Mouse (Mus musculus) ovary, postnatal 14 days (tissue): ENCODE data around the gene Lhx8.
A peak's percentile ranks its signal among the peaks of the same experiment; 100 is the strongest.

Experiments
- DNase-seq: peaks from one replicate; pipeline ENCODE4 v3.0.0; 2022; ENCODE audit warnings: low spot score

The Lhx8 gene

DNA sequence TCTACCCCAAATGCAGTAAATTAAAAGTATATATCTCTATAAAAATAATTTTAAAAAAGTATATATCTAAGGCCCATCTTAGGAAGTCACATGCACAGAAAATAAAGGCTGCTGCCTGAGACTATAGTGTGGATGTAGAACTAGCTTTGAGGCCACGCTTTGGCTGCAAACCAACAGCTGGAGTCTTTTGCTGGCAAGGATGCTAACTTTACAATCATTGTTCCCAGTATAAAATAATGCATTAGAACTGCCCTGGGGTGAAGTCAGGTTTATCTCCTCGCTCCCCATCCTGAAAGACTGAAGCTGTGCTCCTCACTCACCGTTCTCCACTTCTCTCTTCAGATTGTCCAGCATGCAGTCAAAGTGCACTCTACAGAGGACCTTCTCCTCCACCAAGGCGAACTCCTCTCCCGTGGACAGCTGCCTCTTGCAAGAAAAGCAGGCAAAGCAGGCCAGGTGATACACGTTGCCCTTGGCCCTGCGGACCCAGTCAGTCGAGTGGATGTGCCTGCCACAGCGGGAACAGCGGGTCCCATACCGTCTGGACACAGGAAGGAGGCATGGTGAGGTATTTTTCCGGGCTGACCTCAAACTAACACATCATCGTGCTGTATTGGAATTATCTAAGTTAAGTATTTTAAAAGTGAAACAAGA is 8.4 kb downstream of the Lhx8 start:
- DNase-seq = no peak

DNA sequence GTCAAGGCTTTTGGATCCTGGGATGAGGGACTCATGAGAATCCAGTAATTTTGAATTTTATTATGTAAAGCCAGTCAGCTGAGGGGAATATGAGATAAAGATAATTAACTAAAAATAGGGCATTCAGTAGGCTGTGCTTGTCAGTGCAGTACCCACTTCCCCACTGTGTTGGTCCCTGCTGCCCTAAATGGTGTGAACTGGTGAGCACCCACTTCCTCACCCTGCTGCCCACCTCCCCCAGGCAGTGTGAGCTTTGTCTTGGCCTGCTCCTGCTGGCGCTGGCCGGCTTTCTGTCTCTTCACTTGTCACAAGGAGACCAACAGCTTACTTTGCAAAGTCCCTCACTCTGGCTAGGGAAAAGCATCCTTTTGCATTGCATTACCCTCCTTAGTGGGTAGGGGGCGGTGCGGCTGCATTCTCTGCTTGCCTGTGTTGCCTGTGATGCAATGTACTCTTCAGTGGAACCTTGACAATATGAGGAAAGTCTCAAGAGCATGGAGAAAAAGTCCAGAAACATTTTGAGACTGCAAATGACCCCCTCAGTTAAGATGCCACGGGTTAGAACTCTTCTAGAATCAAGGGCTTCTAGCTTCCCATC is 12.7 kb downstream of the Lhx8 start:
- DNase-seq = no peak

DNA sequence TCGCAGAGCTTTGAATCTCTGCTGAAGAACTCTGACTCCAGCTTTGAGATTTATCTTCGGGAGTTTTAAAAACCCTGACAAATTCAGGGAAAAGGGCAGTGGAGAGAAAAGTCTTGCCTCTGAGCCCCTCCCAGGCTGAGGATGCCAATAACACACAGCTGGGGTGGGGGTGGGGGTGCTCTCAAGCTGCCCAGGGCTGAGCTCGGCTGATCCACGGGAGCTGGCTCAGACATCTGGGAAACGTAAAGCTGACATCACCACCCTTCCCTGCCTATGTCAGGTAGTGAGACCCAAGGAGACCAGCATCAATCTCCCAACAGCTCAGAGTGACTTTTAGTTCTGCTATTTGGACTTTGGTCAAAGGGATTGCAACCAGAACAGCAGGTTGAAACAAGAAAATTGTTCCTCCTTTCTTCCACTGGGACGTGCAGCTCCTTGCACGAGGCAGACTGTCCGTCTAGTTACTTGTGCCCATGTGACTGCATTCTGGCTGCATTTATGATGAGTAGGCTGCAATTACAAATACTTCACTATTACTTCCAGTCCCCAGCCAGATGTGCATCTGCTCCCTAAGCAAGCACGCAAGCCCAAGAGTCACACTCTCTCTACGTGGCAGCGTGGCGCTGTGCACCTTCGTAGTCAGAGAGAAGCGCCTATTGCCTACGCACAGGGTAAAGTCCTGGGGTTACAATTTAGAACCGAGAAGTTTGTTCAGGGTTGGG is 25.1 kb downstream of the Lhx8 start:
- DNase-seq = no peak

DNA sequence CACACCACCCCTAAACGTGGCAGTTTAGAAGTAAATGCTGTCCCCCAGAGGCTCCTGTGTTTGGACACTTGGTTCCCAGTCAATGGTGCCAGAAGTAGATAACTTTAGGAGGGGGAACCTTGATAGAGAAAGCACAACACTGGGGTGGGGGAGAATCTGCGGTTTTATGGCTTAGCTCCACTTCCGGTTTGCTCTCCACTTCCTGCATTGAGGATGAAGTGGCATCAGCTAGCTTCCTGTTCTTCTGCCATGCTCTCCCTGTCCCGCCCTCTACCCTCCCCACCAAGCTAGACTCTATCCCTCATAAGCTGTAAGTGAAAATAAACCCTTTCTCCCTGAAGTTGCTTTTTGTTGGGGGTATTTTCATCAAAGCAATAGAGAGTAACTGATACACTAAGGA is 29.4 kb downstream of the Lhx8 start:
- DNase-seq = no peak

DNA sequence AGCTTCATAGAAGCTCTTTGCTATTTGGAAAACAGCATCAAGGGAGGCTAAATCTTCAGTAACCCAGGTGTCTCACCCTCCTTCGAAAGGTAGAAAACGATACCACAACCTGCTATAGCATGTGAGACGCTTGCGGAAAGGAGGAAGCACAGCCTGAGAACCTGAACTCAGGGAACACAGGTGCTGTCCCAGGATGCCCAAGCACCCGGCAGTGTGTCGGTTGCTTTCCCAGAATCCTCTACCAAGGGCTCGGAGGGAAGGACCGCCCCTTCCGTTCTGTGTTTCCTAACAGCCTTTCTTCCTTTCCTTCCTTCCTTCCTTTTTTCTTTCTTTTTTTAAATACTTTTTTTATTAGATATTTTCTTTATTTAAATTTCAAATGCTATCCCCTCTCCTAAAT is 30.5 kb downstream of the Lhx8 start:
- DNase-seq = no peak

DNA sequence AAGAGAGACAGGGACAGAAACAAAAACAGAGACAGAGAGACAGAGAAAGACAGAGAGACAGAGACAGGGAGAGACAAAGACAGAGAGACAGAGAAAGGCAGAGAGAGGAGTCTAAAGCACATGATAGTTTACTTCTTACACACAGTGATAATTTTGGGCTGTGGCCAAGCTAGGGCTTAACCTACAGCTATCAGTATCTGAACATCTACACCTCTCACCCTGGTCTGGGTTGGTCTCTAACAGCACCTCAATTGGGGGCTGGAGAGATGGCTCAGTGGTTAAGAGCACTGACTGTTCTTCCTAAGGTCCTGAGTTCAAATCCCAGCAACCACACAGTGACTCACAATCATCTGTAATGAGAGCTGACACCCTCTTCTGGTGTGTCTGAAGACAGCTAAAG is 32.0 kb downstream of the Lhx8 start:
- no peak for DNase-seq

DNA sequence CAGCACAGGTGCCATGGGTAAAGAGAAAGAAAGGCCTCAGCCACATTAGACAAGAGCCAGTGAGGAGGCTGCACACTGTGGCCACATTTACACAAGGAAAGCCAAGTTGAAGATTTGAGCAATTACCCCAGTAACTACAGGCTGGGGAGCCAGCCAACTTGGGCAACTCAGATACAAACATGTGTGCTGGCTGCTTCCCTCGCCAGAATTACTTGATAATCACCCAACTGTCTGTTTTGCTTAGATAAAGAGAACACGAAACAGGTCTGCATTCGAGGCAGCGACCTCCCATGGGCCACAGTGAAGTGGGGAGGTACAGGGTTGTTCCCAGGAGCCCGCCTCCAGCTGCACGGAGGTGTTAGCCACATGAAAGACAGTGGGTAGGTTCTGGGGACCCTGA is 33.0 kb downstream of the Lhx8 start:
- no peak for DNase-seq

DNA sequence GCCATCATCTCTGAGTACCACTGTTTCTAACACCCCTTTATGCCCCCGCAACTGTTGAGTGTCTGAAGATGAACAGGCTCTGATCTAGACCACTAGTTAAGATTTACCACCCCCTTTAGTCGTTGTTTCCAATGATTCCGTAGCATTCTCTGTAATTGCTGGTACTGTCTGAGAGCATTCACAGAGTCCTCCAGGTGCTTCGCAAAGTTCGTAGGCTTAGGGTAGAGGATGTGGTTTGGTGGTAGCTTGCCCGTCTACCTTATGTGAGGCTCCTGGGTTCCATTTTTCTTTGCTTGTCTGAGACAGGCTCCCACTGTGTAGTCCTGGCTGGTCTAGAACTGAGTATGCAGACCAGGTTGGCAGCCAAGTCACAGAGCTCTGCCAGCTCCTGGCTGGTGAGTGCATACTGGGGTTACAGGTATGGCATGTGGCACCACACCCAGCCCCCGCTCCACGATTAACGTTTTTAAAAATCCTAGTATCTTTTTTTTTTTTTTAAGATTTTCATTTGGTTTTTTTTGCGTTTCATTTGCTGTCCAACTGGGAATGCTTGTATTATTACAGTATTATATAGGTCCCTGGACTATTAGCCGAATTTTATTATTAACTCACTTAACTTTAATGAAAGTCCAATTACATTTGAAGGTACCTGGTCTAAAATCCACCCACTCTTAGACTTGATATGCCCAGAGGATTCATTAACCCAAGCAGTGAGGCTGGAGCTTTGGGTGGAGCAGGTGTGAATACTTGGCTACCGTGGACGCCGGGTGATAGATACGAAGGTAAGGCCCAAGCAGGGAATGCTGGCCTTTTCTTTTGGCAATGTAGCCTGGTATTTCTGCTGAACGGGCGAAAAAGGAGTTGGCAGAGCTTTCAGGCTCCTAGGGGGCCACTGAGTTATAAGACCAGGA is 35.3 kb downstream of the Lhx8 start:
- no peak for DNase-seq

DNA sequence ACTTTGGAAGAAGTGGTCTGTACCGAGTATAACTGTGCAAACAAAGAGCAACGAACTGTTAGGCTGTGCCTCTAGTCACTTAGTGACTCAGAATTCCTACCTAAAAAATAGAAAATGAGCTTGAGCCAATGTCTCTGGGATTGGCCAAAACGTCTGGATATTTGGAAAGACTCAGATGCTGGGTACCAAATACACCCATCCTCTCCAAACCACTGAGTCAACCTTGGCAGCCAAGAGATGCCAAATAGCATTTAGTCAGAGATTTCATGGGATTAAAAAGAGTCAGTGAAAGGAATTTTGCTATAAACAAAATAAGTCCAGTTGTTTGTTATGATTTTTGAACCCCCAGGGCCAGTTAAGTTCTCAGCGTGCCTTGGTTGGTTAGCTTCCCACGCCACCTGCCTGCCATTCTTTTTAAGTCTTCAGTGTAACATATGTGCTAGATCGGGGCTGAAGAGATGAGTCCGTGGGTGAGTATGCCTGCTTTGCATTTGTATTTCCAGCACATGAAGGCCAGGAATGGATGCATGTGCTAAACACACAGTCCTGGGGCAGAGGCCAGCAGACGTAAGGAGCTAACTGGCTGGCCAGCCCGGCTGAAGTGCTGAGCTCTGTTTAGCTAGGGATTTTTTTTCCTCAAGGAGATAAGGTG is 36.5 kb downstream of the Lhx8 start:
- no peak for DNase-seq

DNA sequence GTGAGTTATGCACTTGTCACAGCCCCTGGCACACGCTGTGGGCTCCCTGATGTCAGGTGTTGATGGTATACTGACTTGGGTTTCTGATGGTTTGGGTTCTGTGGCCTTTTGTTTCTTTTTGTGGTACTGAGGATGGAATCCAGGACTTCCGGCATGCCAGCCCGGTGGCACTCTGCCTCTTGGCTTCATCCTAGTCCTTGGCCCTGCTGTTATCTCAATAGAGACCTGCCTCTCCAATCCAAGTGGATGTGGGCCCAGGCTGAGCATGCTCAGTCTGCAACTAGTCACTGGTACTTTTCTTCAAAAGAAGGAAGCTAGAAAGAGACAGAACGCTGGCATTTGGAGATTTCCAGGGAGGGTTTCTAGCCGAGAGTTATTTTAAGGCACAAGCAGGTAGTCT is 38.3 kb downstream of the Lhx8 start:
- no peak for DNase-seq

DNA sequence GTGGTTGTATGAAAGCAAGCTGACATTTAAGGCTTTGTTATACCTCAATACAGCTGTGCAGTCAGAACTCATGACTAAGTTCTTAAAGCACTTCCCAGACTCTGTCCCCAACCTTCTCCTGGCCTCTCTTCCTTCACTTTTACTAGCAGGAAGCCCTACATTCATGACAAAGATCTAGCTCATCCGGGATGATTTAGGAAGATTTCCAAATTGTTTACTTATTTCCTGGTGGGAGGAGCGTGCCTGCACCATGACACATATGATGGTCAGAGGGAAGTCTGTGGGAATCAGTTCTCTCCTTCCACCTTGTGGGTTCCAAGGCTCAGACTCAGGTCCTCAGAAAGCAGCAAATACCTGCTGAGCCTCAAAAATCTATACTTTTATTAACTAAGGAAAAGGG is 40.1 kb downstream of the Lhx8 start:
- no peak for DNase-seq

DNA sequence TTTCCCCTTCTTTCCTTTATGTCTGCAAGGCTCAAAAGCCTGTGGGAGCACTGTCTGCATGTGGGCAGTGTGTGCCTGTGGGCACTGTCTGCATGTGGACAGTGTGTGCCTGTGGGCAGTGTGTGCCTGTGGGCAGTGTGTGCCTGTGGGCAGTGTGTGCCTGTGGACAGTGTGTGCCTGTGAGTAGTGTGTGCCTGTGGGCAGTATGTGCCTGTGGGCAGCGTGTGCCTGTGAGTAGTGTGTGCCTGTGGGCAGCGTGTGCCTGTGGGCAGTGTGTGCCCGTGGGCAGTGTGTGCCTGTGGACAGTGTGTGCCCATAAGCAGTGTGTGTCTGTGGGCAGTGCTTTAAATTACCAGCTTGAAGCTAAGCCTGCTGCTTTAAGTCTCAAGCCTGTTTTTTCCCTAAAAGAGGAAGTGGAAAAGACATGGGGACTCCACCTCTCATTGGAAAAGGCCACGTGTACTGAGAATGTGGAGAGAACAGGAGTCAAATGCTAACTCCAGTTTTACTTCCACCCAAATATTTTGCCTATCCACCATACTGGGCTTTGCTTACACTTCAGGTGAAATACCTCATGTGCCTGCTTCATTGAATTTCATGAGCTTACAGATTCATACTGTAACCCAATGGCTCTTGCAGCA is 41.9 kb downstream of the Lhx8 start:
- no peak for DNase-seq

DNA sequence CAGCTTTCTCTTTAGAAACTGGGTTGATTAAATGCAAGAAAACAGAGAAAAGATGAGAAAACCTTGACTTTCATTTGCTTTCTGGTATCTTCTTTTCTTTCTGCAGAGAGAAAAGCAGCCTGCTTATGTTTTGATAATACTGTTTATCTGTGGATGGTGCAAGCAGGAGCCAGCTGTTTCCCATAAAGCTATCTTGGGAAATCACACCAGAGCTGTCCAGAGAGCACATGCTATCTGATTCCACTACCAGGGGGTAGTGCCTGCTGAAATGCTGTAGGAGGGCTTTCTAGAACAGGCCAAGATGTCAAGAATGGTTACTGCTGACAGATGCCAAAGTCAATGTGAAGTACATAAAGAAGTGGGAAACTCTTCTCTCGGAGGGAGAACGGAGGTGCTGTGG is 43.2 kb downstream of the Lhx8 start:
- no peak for DNase-seq

DNA sequence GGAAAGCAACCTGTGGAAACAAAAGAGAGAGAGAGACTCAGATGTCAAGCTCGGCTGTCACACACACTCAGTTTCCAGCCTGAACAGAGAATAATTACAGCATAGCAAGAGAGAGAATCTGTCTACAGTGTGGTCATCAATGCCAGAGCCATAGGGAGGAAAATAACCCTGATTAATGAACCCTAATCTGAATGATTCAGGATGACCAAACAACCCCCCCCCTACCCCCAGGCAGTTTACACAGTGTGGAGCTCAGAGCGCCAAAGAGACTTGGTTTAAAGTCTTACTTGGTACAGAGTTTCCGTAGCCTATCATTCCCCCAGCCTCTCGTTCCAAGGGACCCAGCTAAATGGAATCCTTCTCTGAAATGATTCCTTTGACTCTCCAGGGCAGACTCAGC is 45.1 kb downstream of the Lhx8 start:
- no peak for DNase-seq

DNA sequence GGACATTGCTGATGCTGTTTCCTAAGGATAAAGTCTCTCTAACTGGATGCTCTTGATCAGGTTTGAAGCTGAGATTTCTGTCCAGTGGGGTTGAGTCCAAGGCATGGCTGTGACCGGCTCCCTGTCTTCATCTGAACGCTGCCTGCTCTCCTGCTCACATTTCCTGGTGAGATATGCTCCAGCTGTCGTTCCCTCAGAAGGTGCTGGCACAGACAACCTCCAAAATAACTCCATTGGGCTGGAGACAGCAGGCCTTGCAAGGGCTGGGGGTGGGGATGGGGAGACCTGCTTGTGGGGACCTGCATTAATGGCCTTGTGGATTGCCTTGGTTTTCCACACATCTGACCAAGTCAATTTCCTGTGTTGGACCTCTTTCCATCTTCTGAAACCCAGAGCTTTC is 46.2 kb downstream of the Lhx8 start:
- DNase-seq = no peak

DNA sequence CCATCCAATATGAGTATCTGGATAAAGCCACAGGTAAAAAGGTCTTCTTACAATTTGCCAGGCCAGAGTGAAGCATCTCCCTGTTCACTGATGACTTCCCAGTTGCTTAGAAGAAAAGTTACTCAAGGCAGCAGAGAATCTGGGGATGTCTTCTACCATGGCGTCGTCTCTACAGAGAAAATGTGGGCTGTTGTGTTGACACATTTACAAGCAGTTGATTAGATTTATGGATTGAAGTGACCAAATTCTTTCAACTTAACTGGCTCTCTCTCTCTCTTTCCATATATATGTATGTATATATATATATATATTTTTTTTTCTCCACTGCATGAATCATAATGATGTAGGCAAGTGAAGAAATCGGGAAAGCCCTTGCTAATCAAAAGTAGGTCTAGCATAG is 55.8 kb downstream of the Lhx8 start:
- no peak for DNase-seq

DNA sequence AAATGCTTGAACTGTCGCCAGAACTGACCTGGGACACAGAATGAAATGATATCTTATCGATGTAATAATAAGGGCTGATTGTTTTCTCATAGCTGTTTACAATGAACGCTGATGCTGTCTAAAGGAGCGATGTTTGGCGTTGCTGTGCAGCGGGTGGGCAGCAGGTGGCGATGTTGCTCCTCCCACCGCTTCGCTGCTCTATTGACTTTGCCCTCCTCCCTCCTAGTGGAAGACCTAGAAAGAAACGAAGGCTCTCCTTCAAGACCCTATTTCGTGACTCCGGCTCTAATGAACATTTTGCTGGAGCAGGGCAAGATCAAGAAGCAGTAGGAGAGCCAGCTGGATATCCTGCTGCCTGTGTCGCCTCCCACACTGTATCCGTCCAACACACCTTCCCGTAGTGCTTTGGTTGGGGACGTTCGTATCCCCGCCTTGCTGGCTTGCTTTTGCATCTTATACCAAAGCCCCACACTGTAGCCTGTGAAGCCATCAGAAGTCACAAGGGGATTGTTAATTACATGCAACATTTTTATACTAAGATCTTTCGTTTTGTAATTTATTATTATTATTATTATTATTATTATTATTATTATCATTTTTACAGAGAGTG is 60.6 kb downstream of the Lhx8 start:
- DNase-seq = peak; percentile 75

DNA sequence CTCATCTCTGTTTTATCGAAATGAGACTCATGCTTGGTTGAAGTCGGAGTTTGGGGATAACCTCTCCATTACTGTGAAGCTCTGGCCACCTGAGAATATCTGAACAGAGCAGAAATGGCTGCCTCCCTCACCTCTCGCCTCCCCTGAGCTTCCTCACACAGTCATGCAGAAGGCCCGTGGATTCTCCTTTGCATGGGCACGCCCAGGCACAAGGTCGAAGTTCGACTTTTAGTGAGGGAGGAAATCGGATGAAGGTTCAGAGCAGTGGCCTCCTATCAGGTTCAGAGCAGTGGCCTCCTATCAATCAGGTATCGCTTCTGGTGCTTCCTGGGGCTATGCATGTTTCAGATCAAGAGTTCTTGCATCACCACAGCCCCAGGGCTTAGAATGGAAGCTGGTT is 62.1 kb downstream of the Lhx8 start:
- DNase-seq = no peak

DNA sequence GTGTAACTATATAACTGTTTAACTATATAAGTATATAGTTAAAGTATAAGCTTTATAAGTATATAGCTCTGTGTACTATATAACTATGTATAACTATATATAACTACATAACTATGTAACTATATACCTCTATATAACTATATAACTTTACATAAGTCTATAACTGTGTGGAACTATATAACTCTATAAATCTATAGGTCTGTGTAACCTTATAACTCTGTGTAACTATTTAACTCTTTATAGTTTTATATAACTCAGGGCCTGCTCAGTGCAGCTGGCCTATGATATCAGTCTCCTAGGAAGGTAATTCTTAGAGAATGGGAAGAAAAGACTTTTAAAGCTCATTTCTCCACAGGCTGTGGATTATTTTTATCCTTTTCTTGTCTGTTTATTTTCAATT is 73.1 kb downstream of the Lhx8 start:
- DNase-seq = no peak
